Mouse (Mus musculus) E14TG2a.4 (cell line): ENCODE data around the gene Lats1.

Experiments used
- H3K27me3 ChIP-seq: 2 replicates; pipeline ENCODE4 v1.6.1; 2014; ENCODE audit warnings: low read length, control low read depth; ENCODE audit not compliant: insufficient read depth
- H3K36me3 ChIP-seq: 2 replicates; pipeline ENCODE4 v1.6.1; 2014; ENCODE audit warnings: low read length, control low read depth; ENCODE audit not compliant: insufficient read depth
- H3K4me1 ChIP-seq: replicated peaks from 2 replicates; pipeline ENCODE4 v1.6.1; 2014; ENCODE audit warnings: low read depth, low read length, control low read depth
- H3K4me3 ChIP-seq: replicated peaks from 2 replicates; pipeline ENCODE4 v1.5.1; 2014; ENCODE audit warnings: mild to moderate bottlenecking, low read length
- H3K9me3 ChIP-seq: 2 replicates; pipeline ENCODE4 v1.6.1; 2014; ENCODE audit warnings: low read length, control low read depth
- CTCF ChIP-seq: conservative IDR thresholded peaks from 2 replicates; pipeline ENCODE4 v1.5.1; 2014; ENCODE audit warnings: low read length
- NANOG ChIP-seq: IDR thresholded peaks from 2 replicates; pipeline ENCODE4 v1.6.1; 2014; ENCODE audit warnings: borderline replicate concordance, low read length, mixed read lengths
- POU5F1 ChIP-seq: IDR thresholded peaks from 2 replicates; pipeline ENCODE4 v1.6.1; 2014; ENCODE audit warnings: low read length, borderline replicate concordance

Lats1 gene

DNA sequence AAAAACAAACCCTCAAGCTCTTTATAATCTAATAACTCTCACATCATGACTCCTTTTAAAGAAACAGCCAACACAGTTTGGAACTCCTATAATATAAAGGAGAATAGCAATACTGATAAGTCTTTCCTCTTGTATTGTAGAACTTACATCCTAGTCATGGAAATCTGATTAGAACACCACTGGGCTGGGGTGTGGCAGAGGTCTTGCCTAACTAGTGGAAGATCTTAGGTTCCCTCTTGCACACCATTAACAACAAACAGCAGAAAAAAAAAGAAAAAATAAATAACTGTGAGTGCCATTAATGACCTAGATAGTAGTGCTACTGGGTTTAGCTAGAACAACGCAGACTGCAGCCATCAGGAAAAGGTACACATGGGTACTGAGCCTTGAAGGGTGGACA, 16.1 kb upstream of the Lats1 start:
- Histone ChIP-seq H3K4me1 (peaks cover 38% of the 10 kb centered on the region), H3K27me3 (no peaks in the 10 kb centered on the region)
- TF ChIP-seq POU5F1 (no peak), NANOG (no peak), CTCF (no peak)

DNA sequence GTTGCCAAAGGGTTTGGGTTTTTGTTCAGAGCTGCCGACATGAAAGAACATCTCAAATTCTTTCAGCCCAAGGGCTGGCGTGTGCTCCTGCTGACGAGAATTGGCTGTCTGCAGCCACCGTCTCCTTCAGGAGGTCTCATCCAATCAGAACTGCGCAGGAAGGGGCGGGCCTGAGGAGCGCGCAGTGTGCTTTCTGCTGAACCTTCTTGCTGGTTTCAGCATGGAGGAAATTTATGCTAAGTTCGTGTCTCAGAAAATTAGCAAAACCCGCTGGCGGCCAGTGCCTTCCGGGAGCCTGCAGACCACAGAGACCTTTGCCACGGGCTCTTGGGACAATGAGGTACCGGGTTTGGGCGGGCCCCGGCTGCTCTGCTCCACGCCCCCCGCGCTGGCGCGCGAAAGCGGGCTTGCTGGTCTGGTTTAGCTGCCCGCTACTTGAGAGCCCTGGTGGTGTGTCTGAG, 13.6 kb upstream of the Lats1 start, which contains the start of gene Nup43:
TSS of gene Nup43 (plus strand) at position 162 of the 461 bp plus-strand sequence.
- peaks cover 34% of the 10 kb centered on the region for H3K36me3 ChIP-seq
- TF ChIP-seq POU5F1 (no peak), NANOG (no peak), CTCF (no peak)
- H3K27me3 ChIP-seq: no peaks in the 10 kb centered on the region
- H3K4me1 ChIP-seq: peaks cover 30% of the 10 kb centered on the region
- H3K4me3 ChIP-seq: peak within 1 kb of the TSS; percentile 98
- no peaks in the 10 kb centered on the region for H3K9me3 ChIP-seq

More for the DNA sequence above, 16.1 kb upstream of the Lats1 start:
- Histone ChIP-seq H3K36me3 (peaks cover 10% of the 10 kb centered on the region), H3K4me3 (no peak overlapping the region), H3K9me3 (no peaks in the 10 kb centered on the region)

DNA sequence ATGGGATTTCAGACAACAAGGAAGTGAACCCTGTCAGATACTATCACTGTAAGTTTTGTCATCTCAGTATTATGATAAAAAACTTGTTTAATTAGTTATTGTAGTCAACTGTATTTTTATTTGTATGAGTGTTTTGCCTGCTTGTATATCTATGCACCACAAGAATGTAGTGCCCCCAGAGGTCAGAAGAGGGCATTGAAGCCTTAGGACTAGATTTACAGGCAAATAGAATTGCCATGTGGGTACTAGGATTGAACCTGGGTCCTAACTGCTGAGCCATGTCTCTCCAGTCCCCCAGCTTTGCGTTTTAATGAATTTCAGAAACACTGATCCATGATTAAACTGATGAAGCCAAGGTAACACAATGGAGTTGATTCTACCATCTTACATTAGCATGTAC, 7.3 kb upstream of the Lats1 start:
- Histone ChIP-seq H3K4me1 (peaks cover 25% of the 10 kb centered on the region), H3K4me3 (no peak overlapping the region), H3K9me3 (no peaks in the 10 kb centered on the region), H3K36me3 (peaks cover 89% of the 10 kb centered on the region), H3K27me3 (no peaks in the 10 kb centered on the region)
- TF ChIP-seq NANOG (no peak), CTCF (peak; percentile 71)

DNA sequence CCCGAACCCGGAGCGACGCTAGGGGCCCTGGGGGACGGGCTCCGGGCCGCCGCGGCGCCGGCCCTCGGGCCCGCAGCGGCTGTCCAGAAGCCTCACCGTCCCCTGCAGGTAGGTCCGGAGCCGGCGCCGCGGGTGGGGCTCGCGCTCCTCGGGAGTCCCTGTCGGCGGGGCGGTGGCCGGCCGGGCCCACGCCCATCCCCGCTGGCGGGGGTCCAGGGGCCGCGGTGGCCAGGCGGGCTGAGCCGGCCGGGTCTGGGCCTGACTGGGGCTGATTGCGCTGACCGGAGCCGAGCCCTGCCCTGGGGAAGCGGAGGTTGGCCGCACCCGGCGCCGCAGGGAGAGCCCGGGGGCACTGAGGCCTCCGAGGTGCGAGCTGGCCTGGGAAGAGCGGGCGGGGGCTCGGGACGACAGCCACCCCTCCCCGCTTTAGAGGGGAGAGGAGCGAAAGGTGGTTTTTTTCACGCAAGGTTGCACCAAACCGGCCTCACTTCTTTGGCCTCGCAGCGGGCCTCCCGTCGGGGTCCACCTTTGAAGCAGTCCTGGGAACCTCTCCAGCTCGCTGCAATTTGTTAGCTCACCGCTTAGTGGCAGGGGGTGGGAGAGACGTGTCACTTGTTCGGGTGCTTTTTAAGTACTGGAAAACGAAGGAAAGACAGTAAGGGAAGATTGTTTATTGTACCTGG, 470 bp downstream of the Lats1 start:
- Histone ChIP-seq H3K4me1 (peaks cover 31% of the 10 kb centered on the region), H3K27me3 (no peaks in the 10 kb centered on the region), H3K36me3 (peaks cover 47% of the 10 kb centered on the region), H3K4me3 (peak overlapping the region; percentile 92), H3K9me3 (no peaks in the 10 kb centered on the region)
- TF ChIP-seq POU5F1 (no peak), CTCF (no peak; the same call in 1 of the 2 replicates), NANOG (no peak)

DNA sequence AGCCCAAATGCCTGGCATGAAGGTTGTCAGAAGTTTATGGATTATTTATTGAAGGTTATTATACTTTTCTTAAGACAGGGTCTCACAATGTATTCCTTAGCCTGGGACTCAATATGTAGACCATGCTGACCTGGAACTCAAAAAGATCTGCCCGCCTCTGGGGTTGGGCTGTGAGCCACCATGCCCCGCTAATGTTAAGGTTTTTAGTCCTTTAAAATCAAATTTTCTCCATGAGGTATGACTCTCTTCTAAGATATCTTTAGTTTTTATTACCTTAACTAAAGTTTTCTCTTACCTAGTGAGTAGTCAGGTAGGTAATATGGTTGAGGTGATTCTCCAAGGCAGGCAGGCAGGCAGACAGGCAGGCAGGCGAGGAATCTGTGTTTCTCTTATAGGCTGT, 1.2 kb downstream of the Lats1 start:
- peaks cover 31% of the 10 kb centered on the region for H3K4me1 ChIP-seq
- H3K36me3 ChIP-seq: peaks cover 39% of the 10 kb centered on the region
- TF ChIP-seq POU5F1 (no peak), NANOG (no peak), CTCF (no peak)
- H3K9me3 ChIP-seq: no peaks in the 10 kb centered on the region
- no peaks in the 10 kb centered on the region for H3K27me3 ChIP-seq
- peak overlapping the region; percentile 92 for H3K4me3 ChIP-seq

DNA sequence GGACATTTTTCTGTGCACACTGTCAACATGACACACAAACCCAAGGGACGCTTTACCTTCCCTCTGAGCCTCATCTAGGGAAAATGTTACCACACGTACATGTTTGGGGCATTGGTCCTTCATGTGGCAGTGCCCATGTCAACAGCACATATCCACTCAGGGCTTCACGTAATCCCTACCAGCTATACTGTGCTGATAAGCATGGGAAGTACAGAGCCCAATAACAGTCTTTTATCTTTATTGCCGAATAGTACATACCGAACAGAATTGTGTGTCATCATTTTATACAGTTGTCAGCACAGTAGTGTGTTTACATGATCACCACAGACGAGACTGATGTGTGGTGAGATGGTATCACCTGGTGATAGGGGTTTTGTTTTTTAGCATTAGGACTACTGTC, 5.9 kb downstream of the Lats1 start:
- H3K4me3 ChIP-seq: no peak overlapping the region
- no peak for TF ChIP-seq POU5F1
- H3K27me3 ChIP-seq: no peaks in the 10 kb centered on the region
- no peaks in the 10 kb centered on the region for H3K9me3 ChIP-seq
- H3K36me3 ChIP-seq: peaks cover 19% of the 10 kb centered on the region
- peaks cover 10% of the 10 kb centered on the region for H3K4me1 ChIP-seq

DNA sequence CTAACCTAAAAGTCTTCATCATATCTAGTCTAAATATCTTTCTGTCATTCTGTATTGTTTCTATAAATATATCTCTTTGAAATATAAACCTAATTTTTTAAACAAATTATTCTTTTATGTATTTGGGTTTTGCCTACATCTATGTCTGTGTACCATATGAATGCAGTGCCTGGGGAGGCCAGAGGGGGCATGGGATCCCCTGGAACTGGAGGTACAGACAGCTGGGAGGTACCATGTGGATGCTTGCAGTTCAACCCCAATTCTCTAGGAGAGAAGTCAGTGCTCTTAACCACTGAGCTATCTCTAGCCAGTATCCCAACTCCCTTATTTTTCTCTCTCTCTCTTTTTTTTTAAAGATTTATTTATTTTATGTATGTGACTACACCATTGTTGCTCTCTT, 14.3 kb downstream of the Lats1 start:
- Histone ChIP-seq H3K4me3 (no peak overlapping the region), H3K4me1 (peaks cover 7% of the 10 kb centered on the region; the same call in 1 of the 2 replicates), H3K9me3 (no peaks in the 10 kb centered on the region), H3K27me3 (no peaks in the 10 kb centered on the region), H3K36me3 (peaks cover 87% of the 10 kb centered on the region)
- TF ChIP-seq CTCF: no peak
- TF ChIP-seq POU5F1: no peak
- TF ChIP-seq NANOG: no peak

DNA sequence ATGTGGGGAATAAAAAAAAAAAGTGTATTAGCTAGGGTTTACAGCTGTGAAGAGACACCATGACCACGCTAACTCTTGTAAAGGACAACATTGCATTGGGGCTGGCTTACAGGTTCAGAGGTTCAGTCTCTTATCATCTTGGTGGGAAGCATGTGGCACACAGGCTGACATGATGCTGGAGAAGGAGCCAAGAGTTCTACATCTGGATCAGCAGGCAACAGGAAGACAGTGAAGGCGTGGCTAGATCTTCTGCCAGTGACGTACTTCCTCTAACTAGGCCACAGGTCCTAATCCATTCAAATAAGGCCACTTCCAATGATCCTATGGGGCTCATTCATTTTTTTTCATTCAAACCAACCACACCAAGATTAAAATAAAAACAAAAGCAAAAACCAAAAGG, 19.1 kb downstream of the Lats1 start:
- TF ChIP-seq POU5F1 (no peak), CTCF (no peak), NANOG (no peak)
- H3K36me3 ChIP-seq: peaks cover 90% of the 10 kb centered on the region
- H3K27me3 ChIP-seq: no peaks in the 10 kb centered on the region
- no peak overlapping the region for H3K4me3 ChIP-seq
- H3K4me1 ChIP-seq: peaks cover 9% of the 10 kb centered on the region; the same call in 1 of the 2 replicates
- no peaks in the 10 kb centered on the region for H3K9me3 ChIP-seq

DNA sequence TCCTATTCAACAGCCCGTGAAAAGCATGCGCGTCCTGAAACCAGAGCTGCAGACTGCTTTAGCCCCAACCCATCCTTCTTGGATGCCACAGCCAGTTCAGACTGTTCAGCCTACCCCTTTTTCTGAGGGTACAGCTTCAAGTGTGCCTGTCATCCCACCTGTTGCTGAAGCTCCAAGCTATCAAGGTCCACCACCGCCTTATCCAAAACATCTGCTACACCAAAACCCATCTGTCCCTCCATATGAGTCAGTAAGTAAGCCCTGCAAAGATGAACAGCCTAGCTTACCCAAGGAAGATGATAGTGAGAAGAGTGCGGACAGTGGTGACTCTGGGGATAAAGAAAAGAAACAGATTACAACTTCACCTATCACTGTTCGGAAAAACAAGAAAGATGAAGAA, 21.6 kb downstream of the Lats1 start:
- TF ChIP-seq POU5F1 (no peak), NANOG (no peak), CTCF (no peak)
- H3K4me3 ChIP-seq: no peak overlapping the region
- H3K4me1 ChIP-seq: peaks cover 9% of the 10 kb centered on the region; the same call in 1 of the 2 replicates
- no peaks in the 10 kb centered on the region for H3K9me3 ChIP-seq
- H3K36me3 ChIP-seq: peaks cover 91% of the 10 kb centered on the region
- no peaks in the 10 kb centered on the region for H3K27me3 ChIP-seq

DNA sequence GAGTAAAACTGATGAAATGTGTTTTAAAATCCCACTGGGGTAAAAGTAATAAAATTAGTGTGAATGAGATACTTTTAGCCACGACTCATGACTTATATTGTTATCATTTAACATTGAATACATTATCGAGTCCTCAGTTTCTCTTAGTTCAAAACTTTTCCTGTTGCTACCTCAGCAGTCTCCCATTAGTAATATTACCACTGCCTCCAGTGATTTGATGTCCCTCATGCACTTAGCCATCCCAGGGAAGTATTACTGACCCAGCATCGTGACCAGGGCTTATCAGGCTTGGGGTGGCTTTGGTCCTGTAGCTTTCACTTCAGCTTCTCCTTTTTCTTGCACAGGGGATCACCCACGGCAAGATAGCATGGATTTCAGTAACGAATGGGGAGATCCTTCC, 29.1 kb downstream of the Lats1 start:
- Histone ChIP-seq H3K27me3 (no peaks in the 10 kb centered on the region), H3K36me3 (peaks cover 79% of the 10 kb centered on the region), H3K4me1 (peaks cover 5% of the 10 kb centered on the region), H3K4me3 (no peak overlapping the region), H3K9me3 (no peaks in the 10 kb centered on the region)
- no peak for TF ChIP-seq NANOG
- no peak for TF ChIP-seq POU5F1
- no peak for TF ChIP-seq CTCF
